Comparison of ENCODE assay signal across 37 mouse cellular contexts in genomic region chr4:134149389-134149788, GRCm38 (mm10). TPM values are rescaled to one million over a fixed set of nuclear protein-coding genes. Genes with fewer than 3 reads are reported as not detected.
"Had no signal": no experiment of that assay in that cellular context is flagged by ENCODE, and none has a peak within 500 bp of the region (broad histone marks: within the 10 kb centered on the region; RNA-seq: fewer than 3 reads in every experiment).

No protein-coding gene starts in this region.

- H3K4me3 ChIP-seq: embryonic facial prominence, embryonic 10.5 days; embryonic facial prominence, embryonic 12.5 days; embryonic facial prominence, embryonic 13.5 days; embryonic facial prominence, embryonic 15.5 days; erythroblast, embryonic 14.5 days; forebrain, embryonic 10.5 days; forebrain, embryonic 12.5 days; forebrain, embryonic 13.5 days; forebrain, embryonic 15.5 days; gastrocnemius, adult 2 months; heart, adult 2 months had no signal

- H3K9ac ChIP-seq: embryonic facial prominence, embryonic 12.5 days; embryonic facial prominence, embryonic 13.5 days; embryonic facial prominence, embryonic 15.5 days; forebrain, embryonic 12.5 days; forebrain, embryonic 13.5 days; forebrain, embryonic 15.5 days; forebrain, postnatal 0 days had no signal

- H3K27ac ChIP-seq: embryonic facial prominence, embryonic 10.5 days; embryonic facial prominence, embryonic 12.5 days; embryonic facial prominence, embryonic 13.5 days; embryonic facial prominence, embryonic 15.5 days; forebrain, embryonic 10.5 days; forebrain, embryonic 12.5 days; forebrain, embryonic 13.5 days; forebrain, embryonic 15.5 days; gastrocnemius, adult 2 months; heart, adult 2 months had no signal

- ATAC-seq: forebrain, embryonic 13.5 days; forebrain, embryonic 14.5 days; forebrain, embryonic 15.5 days; forebrain, embryonic 16.5 days; forebrain, postnatal 0 days had no signal

- H3K4me2 ChIP-seq: embryonic facial prominence, embryonic 12.5 days; embryonic facial prominence, embryonic 13.5 days; embryonic facial prominence, embryonic 15.5 days; forebrain, embryonic 12.5 days; forebrain, embryonic 13.5 days; forebrain, embryonic 15.5 days had no signal

- H3K27me3 ChIP-seq: embryonic facial prominence, embryonic 12.5 days; embryonic facial prominence, embryonic 13.5 days; embryonic facial prominence, embryonic 15.5 days; forebrain, embryonic 12.5 days; forebrain, embryonic 13.5 days; forebrain, embryonic 15.5 days had no signal

- H3K4me1 ChIP-seq: embryonic facial prominence, embryonic 10.5 days; embryonic facial prominence, embryonic 12.5 days; embryonic facial prominence, embryonic 13.5 days; embryonic facial prominence, embryonic 15.5 days; forebrain, embryonic 10.5 days; forebrain, embryonic 12.5 days; forebrain, embryonic 13.5 days; forebrain, embryonic 15.5 days had no signal

- DNase-seq: cerebellum, adult 8-10 months; cerebellum, adult 9-10 months; cerebellum, adult 9-11 months; cerebellum, postnatal 10 days; cerebellum, postnatal 14 days; cerebellum, postnatal 25 days; cerebellum, postnatal 36 days; embryo, embryonic 11 days; forebrain, postnatal 0 days; gastrocnemius, adult 2 months; gastrocnemius, postnatal 10 days; gastrocnemius, postnatal 14 days; gastrocnemius, postnatal 25 days; gastrocnemius, postnatal 36 days; heart, adult 11 months; heart, adult 18-20 months; heart, adult 2 months had no signal

- H3K9me3 ChIP-seq: embryonic facial prominence, embryonic 10.5 days; embryonic facial prominence, embryonic 12.5 days; embryonic facial prominence, embryonic 13.5 days; embryonic facial prominence, embryonic 15.5 days; forebrain, embryonic 10.5 days; forebrain, embryonic 12.5 days; forebrain, embryonic 13.5 days; forebrain, embryonic 15.5 days had no signal

RNA-seq across cellular contexts. Expression of gene Gm7534, which starts 53.4 kb away (rescaled TPM):
- total RNA-seq: common myeloid progenitor, adult 5-6 weeks; forebrain, postnatal 0 days; gastrocnemius, adult 18-20 months; gastrocnemius, adult 2 months; gastrocnemius, adult 8-10 months; gastrocnemius, postnatal 10 days; gastrocnemius, postnatal 14 days; gastrocnemius, postnatal 25 days; gastrocnemius, postnatal 36 days; gastrocnemius, postnatal 4 days; granulocyte monocyte progenitor cell, adult 5-6 weeks; heart, adult 18-20 months; heart, adult 2 months had no signal
- polyA plus RNA-seq: cortical plate, adult 2 months; embryonic facial prominence, embryonic 12.5 days; embryonic facial prominence, embryonic 13.5 days; erythroblast, embryonic 14.5 days; forebrain, embryonic 10.5 days; forebrain, embryonic 11.5 days; forebrain, embryonic 12.5 days; forebrain, embryonic 13.5 days; forebrain, embryonic 14.5 days; forebrain, embryonic 15.5 days; forebrain, embryonic 16.5 days; forebrain, postnatal 0 days; frontal cortex, adult 2 months; gonadal fat pad, adult 2 months; heart, adult 2 months had no signal
